Comparison of ENCODE assay signal across 22 mouse cellular contexts in the genomic region with DNA sequence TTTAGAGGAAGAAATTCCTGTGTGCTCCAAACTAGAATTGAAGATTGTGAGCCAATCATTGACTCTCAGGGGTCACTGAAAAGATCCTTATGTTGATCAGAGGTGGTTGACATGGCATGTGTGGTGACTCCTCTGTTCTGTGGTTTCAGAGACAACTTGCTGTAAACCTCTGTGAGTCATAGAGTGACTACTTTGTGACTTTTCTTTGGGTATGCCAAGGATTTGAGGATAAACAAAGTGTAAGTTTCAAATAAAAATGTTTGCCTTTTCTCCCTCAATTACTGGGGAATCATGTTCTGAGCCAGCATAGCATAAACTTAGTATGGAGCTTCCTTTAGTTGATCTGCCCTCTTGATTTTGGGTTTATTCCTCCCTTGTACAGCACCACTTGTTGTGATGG. TPM values are rescaled to one million over a fixed set of nuclear protein-coding genes. Genes with fewer than 3 reads are reported as not detected.
DNase-seq lines count a peak whose midpoint lies in the region; ATAC-seq and TF ChIP-seq lines count a peak whose summit lies in the region.
"Had no signal": no experiment of that assay in that cellular context is flagged by ENCODE, and none has a peak within 500 bp of the region (broad histone marks: within the 10 kb centered on the region; RNA-seq: fewer than 3 reads in every experiment).

No protein-coding gene starts in this region.

- no peak for DNase-seq in gastrocnemius, adult 2 months
- no peak for DNase-seq in gastrocnemius, postnatal 10 days
- no peak for DNase-seq in heart, embryonic 10.5 days (ENCODE audit: low spot score)
- DNase-seq in 3134 (ENCODE audit: extremely low read depth, insufficient read length, low spot score) (peak; percentile 60), Patski (ENCODE audit: low read depth, low spot score) (no peak)
- DNase-seq in urinary bladder, postnatal 36 days (ENCODE audit: low spot score in 2 of 2) = no peak
- DNase-seq: adrenal gland, postnatal 14 days; B cell, adult 2 months; cerebellum, adult 9-11 months; kidney, postnatal 4 days; midbrain, embryonic 14.5 days; thymus, postnatal 36 days had no signal

- no peaks in the 10 kb centered on the region for H3K36me3 ChIP-seq in heart, embryonic 15.5 days
- H3K36me3 ChIP-seq in heart, embryonic 10.5 days = 0 out of 2 replicates have a peak, but pooled peaks cover 5% of the 10 kb centered on the region
- no peaks in the 10 kb centered on the region for H3K36me3 ChIP-seq in midbrain, embryonic 13.5 days
- H3K36me3 ChIP-seq: embryonic facial prominence, embryonic 13.5 days; kidney, embryonic 15.5 days; limb, embryonic 12.5 days had no signal

- peak overlapping the region; percentile 85 for H3K27ac ChIP-seq in gastrocnemius, adult 2 months
- peak overlapping the region; percentile 5; the same call in 1 of the 2 replicates for H3K27ac ChIP-seq in heart, embryonic 15.5 days
- no peak overlapping the region for H3K27ac ChIP-seq in heart, embryonic 10.5 days
- H3K27ac ChIP-seq in midbrain, embryonic 13.5 days = no peak overlapping the region
- H3K27ac ChIP-seq: embryonic facial prominence, embryonic 13.5 days; kidney, embryonic 15.5 days; limb, embryonic 12.5 days; liver, embryonic 12.5 days had no signal

- H3K9ac ChIP-seq in heart, embryonic 15.5 days = no peak overlapping the region
- no peak overlapping the region for H3K9ac ChIP-seq in midbrain, embryonic 13.5 days (replicated peaks)
- H3K9ac ChIP-seq: embryonic facial prominence, embryonic 13.5 days; kidney, embryonic 15.5 days; limb, embryonic 12.5 days; liver, embryonic 12.5 days had no signal

- POLR2A ChIA-PET in Patski (lab: Charles Lee) = interaction anchor here (1.0 kb wide), 1 partner anchor 16 kb away, joined by 3 read pairs; no protein-coding TSS in a partner anchor

- H3K4me1 ChIP-seq in heart, embryonic 15.5 days (replicated peaks) = no peaks in the 10 kb centered on the region
- H3K4me1 ChIP-seq in heart, embryonic 10.5 days = peaks cover 5% of the 10 kb centered on the region
- H3K4me1 ChIP-seq in midbrain, embryonic 13.5 days (replicated peaks) = no peaks in the 10 kb centered on the region
- H3K4me1 ChIP-seq: kidney, embryonic 15.5 days; limb, embryonic 12.5 days; liver, embryonic 12.5 days had no signal

- H3K27me3 ChIP-seq in heart, embryonic 15.5 days = no peaks in the 10 kb centered on the region
- H3K27me3 ChIP-seq in heart, embryonic 10.5 days (ENCODE audit: insufficient read depth, poor library complexity, severe bottlenecking) = no peaks in the 10 kb centered on the region
- H3K27me3 ChIP-seq in Patski = no peaks in the 10 kb centered on the region
- H3K27me3 ChIP-seq in midbrain, embryonic 13.5 days = no peaks in the 10 kb centered on the region
- H3K27me3 ChIP-seq: embryonic facial prominence, embryonic 13.5 days; kidney, embryonic 15.5 days; limb, embryonic 12.5 days; liver, embryonic 12.5 days had no signal

- CTCF ChIA-PET in Patski (lab: Charles Lee) = interaction anchor here (1.3 kb wide), 1 partner anchor 18 kb away, joined by 4 read pairs; no protein-coding TSS in a partner anchor

- in situ Hi-C loops in Patski (cut with MboI; ENCODE audit: low pct_unique_long_range_greater_than_20kb) = no loop called here

- intact Hi-C loops in gastrocnemius, adult 2 months (cut with DNase I) = no loop called here

- no peak overlapping the region for H3K4me2 ChIP-seq in heart, embryonic 15.5 days
- H3K4me2 ChIP-seq in midbrain, embryonic 13.5 days (replicated peaks) = no peak overlapping the region
- H3K4me2 ChIP-seq: embryonic facial prominence, embryonic 13.5 days; kidney, embryonic 15.5 days; limb, embryonic 12.5 days; liver, embryonic 12.5 days had no signal

- H3K4me3 ChIP-seq in gastrocnemius, adult 2 months = no peak overlapping the region
- no peak overlapping the region for H3K4me3 ChIP-seq in heart, embryonic 15.5 days
- no peak overlapping the region for H3K4me3 ChIP-seq in heart, embryonic 10.5 days
- no peak overlapping the region for H3K4me3 ChIP-seq in midbrain, embryonic 13.5 days (replicated peaks)
- H3K4me3 ChIP-seq: embryonic facial prominence, embryonic 13.5 days; kidney, embryonic 15.5 days; limb, embryonic 12.5 days; liver, embryonic 12.5 days had no signal

- TF ChIP-seq CTCF in gastrocnemius, adult 2 months (IDR thresholded peaks at IDR 0.05) = no peak
- no peak for TF ChIP-seq CTCF in Patski (IDR thresholded peaks at IDR 0.05)

- no peak for ATAC-seq in heart, embryonic 15.5 days (replicated peaks; ENCODE audit: insufficient number of reproducible peaks, insufficient read depth, low FRiP score, low read depth)
- ATAC-seq in Patski = peak; percentile 39
- no peak for ATAC-seq in midbrain, embryonic 13.5 days
- ATAC-seq: activated CD4-positive, CD25-positive, alpha-beta regulatory T cell, adult 4 months; hindbrain, embryonic 16.5 days; intestine, embryonic 16.5 days; liver, embryonic 12.5 days; lung, postnatal 0 days had no signal

- H3K9me3 ChIP-seq in heart, embryonic 15.5 days (replicated peaks) = no peaks in the 10 kb centered on the region
- no peaks in the 10 kb centered on the region for H3K9me3 ChIP-seq in heart, embryonic 10.5 days
- H3K9me3 ChIP-seq in midbrain, embryonic 13.5 days = no peaks in the 10 kb centered on the region
- H3K9me3 ChIP-seq: embryonic facial prominence, embryonic 13.5 days; kidney, embryonic 15.5 days; limb, embryonic 12.5 days; liver, embryonic 12.5 days had no signal

RNA-seq across cellular contexts. Expression of a gene that starts 31.1 kb away (rescaled TPM):
- 10 to 100 TPM; 33.0 to 40.9 TPM for total RNA-seq in gastrocnemius, adult 2 months (2021)
- total RNA-seq in gastrocnemius, postnatal 10 days (2021) = 10 to 100 TPM; 29.3 to 32.0 TPM
- polyA plus RNA-seq in heart, embryonic 15.5 days (2015; fragmentation: Nextera tagmentation; extraction: Ambion mirVana) = 21.2 and 27.6 TPM in 2 replicates
- 19.7 and 22.8 TPM in 2 replicates for polyA plus RNA-seq in heart, embryonic 10.5 days (2016; fragmentation: Nextera tagmentation; extraction: Ambion mirVana)
- 17.4 TPM for polyA plus RNA-seq in Patski (2021)
- polyA plus RNA-seq in midbrain, embryonic 13.5 days (2015; fragmentation: Nextera tagmentation; extraction: Ambion mirVana) = 18.5 and 19.7 TPM in 2 replicates

Comparison
In these comparisons a context has a peak if more than half of its experiments do, and no peak if none do; other contexts are left out.
1. H3K27ac ChIP-seq: peak in gastrocnemius, adult 2 months (single experiment) and heart, embryonic 15.5 days (single experiment); none in heart, embryonic 10.5 days (single experiment) and midbrain, embryonic 13.5 days (single experiment).